Mouse (Mus musculus) cortical plate, adult 2 months (tissue): Measurements from ENCODE around the gene 1700029P11Rik. TPM values are rescaled to one million over a fixed set of nuclear protein-coding genes. Genes with fewer than 3 reads are reported as not detected.

Experiments
- H3K27ac ChIP-seq: fragments of 200-500 bp; 2 replicates; pipeline ENCODE4 v1.5.1; 2012; ENCODE audit warnings: low read length, control low read depth, inconsistent platforms; ENCODE audit not compliant: insufficient read depth
- H3K4me1 ChIP-seq: fragments of 200-500 bp; 2 replicates; pipeline ENCODE4 v1.6.1; 2011; ENCODE audit warnings: low read length; ENCODE audit not compliant: control insufficient read depth, insufficient read depth
- H3K4me3 ChIP-seq: fragments of 200-500 bp; 2 replicates; pipeline ENCODE4 v1.5.1; 2011; ENCODE audit warnings: mild to moderate bottlenecking, low read length, control low read depth; ENCODE audit not compliant: insufficient read depth
- CTCF ChIP-seq: fragments of 200-500 bp; IDR thresholded peaks from 2 replicates; pipeline ENCODE4 v1.5.1; 2011; ENCODE audit warnings: mild to moderate bottlenecking, control low read depth, low read length; ENCODE audit not compliant: insufficient read depth; ENCODE audit errors: extremely low read depth
- POLR2A ChIP-seq: fragments of 200-500 bp; IDR thresholded peaks from 2 replicates; pipeline ENCODE4 v1.6.1; 2011; ENCODE audit warnings: mild to moderate bottlenecking, low read length, control low read depth; ENCODE audit not compliant: insufficient read depth; ENCODE audit errors: extremely low read depth
- polyA plus RNA-seq: library from polyadenylated mRNA; depleted of rRNA; stranded (reverse); fragments of >200 nt; gene quantifications from 2 replicates; pipeline ENCODE4 v1.2.3, GENCODE M21; 2012

Gene 1700029P11Rik
- polyA plus RNA-seq, 1 experiment, result not detected

- Histone ChIP-seq H3K4me1 (no peaks in the 10 kb centered on the region), H3K4me3 (no peak overlapping the region), H3K27ac (no peak overlapping the region)
- TF ChIP-seq CTCF (peak; percentile 72), POLR2A (0 out of 2 replicates have a peak, but pooled peaks have one; percentile 8)
These were observed 9.2 kb downstream of the 1700029P11Rik start for GRCm38 (mm10) chr15:81989371-81990062.

- Histone ChIP-seq H3K4me1 (no peaks in the 10 kb centered on the region), H3K4me3 (no peak overlapping the region), H3K27ac (no peak overlapping the region)
- TF ChIP-seq CTCF, result no peak
- no peak for TF ChIP-seq POLR2A
These were observed 10.2 kb downstream of the 1700029P11Rik start for GRCm38 (mm10) chr15:81990549-81990948.

- Histone ChIP-seq H3K27ac (no peak overlapping the region), H3K4me1 (no peaks in the 10 kb centered on the region), H3K4me3 (no peak overlapping the region)
- TF ChIP-seq CTCF (no peak), POLR2A (no peak)
These were observed 13.7 kb downstream of the 1700029P11Rik start for GRCm38 (mm10) chr15:81993992-81994391.

- H3K27ac ChIP-seq, result no peak overlapping the region
- no peak for TF ChIP-seq POLR2A
- no peak for TF ChIP-seq CTCF
- peaks cover 2% of the 10 kb centered on the region; the same call in 1 of the 2 replicates for H3K4me1 ChIP-seq
- no peak overlapping the region for H3K4me3 ChIP-seq
These were observed 23.9 kb downstream of the 1700029P11Rik start for GRCm38 (mm10) chr15:82004257-82004656.

- TF ChIP-seq CTCF (no peak), POLR2A (no peak)
- no peak overlapping the region for H3K4me3 ChIP-seq
- peaks cover 3% of the 10 kb centered on the region; the same call in 1 of the 2 replicates for H3K4me1 ChIP-seq
- H3K27ac ChIP-seq, result no peak overlapping the region
These were observed 31.6 kb downstream of the 1700029P11Rik start for GRCm38 (mm10) chr15:82011947-82012346.

- H3K27ac ChIP-seq, result no peak overlapping the region
- H3K4me1 ChIP-seq, result peaks cover 1% of the 10 kb centered on the region; the same call in 1 of the 2 replicates
- TF ChIP-seq POLR2A (no peak), CTCF (no peak)
- peak overlapping the region; percentile 61 for H3K4me3 ChIP-seq
These were observed 34.5 kb downstream of the 1700029P11Rik start for GRCm38 (mm10) chr15:82014745-82015391.

GRCm38 (mm10) chr15:82015392-82016100 is 35.2 kb downstream of the 1700029P11Rik start:
- no peak for TF ChIP-seq POLR2A
- no peak for TF ChIP-seq CTCF
- Histone ChIP-seq H3K4me3 (peak overlapping the region; percentile 61), H3K4me1 (peaks cover 1% of the 10 kb centered on the region; the same call in 1 of the 2 replicates), H3K27ac (no peak overlapping the region)

- TF ChIP-seq POLR2A (peak; percentile 76), CTCF (no peak)
- H3K4me3 ChIP-seq, result peak overlapping the region; percentile 61
- H3K27ac ChIP-seq, result no peak overlapping the region
- no peaks in the 10 kb centered on the region for H3K4me1 ChIP-seq
These were observed 35.9 kb downstream of the 1700029P11Rik start for GRCm38 (mm10) chr15:82016101-82016808.

GRCm38 (mm10) chr15:82016830-82017229 is 36.5 kb downstream of the 1700029P11Rik start:
- Histone ChIP-seq H3K27ac (no peak overlapping the region), H3K4me3 (peak overlapping the region; percentile 61), H3K4me1 (no peaks in the 10 kb centered on the region)
- TF ChIP-seq CTCF (no peak), POLR2A (no peak)
